Mouse (Mus musculus): ENCODE measurements at regions not wholly inside any gene's neighbourhood (a gene's known extent, or its start where the extent isn't known, plus 50 kb on each side); places are given as distances from the start of the nearest gene placed in this dataset.

DNA sequence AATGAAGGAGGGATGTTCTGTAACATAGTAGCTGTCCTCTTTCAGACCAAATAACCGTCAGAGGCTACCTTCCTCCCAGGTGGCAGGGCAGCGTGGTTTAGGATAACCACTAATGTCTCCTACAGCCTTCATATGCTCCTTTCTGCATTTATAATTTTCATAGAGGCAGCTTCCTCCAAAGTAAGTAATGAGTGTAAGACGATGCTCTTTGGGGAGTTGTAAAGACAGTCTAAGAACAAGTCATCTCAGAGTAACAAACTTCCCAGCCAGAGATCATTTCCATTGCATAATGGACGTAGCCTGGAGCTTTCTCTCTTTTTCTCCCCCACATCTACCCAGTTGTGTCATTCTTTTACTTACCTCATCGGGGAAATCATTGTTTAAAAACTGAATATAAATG lies 292.3 kb upstream of the Adamts9 start:
- Histone ChIP-seq H3K4me3 (no peak overlapping the region), H3K27me3 (no peaks in the 10 kb centered on the region), H3K4me1 (peaks cover 13% of the 10 kb centered on the region; the same call in 1 of the 2 replicates), H3K9ac (no peak overlapping the region), H3K9me3 (no peaks in the 10 kb centered on the region), H3K4me2 (replicated peaks) (no peak overlapping the region), H3K27ac (no peak overlapping the region), H3K36me3 (no peaks in the 10 kb centered on the region)
- no peak for ATAC-seq (ENCODE audit: insufficient number of reproducible peaks, insufficient read depth, low FRiP score, low TSS enrichment)
- WGBS: 51% methylated on average over 5 of the region's 5 CpGs

DNA sequence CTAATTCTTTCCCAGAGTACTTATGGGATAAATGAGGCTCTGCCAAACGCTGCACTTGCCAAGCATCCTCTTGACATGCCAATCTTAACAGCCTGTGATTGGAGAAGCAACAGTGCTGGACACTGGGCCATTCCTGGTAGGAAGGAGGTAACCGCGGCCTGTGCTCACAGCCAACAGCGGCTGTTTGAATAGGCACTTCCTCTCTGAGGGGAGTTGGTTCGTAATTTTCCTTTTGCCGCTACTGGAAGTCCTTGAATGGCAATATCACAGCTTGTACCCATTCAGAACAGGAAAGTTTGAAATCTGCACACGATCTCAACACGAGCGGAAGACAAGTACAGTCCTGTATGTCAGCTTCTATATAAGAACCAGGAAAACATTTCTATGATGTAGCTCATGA lies 289.3 kb upstream of the Adamts9 start:
- no peaks in the 10 kb centered on the region for H3K9me3 ChIP-seq
- H3K9ac ChIP-seq: no peak overlapping the region
- 79% methylated on average over 9 of the region's 9 CpGs for WGBS
- H3K36me3 ChIP-seq: no peaks in the 10 kb centered on the region
- no peaks in the 10 kb centered on the region for H3K27me3 ChIP-seq
- no peak for ATAC-seq (ENCODE audit: insufficient number of reproducible peaks, insufficient read depth, low FRiP score, low TSS enrichment)
- H3K4me2 ChIP-seq (replicated peaks): no peak overlapping the region
- H3K4me1 ChIP-seq: peaks cover 13% of the 10 kb centered on the region; the same call in 1 of the 2 replicates
- H3K4me3 ChIP-seq: no peak overlapping the region
- no peak overlapping the region for H3K27ac ChIP-seq

DNA sequence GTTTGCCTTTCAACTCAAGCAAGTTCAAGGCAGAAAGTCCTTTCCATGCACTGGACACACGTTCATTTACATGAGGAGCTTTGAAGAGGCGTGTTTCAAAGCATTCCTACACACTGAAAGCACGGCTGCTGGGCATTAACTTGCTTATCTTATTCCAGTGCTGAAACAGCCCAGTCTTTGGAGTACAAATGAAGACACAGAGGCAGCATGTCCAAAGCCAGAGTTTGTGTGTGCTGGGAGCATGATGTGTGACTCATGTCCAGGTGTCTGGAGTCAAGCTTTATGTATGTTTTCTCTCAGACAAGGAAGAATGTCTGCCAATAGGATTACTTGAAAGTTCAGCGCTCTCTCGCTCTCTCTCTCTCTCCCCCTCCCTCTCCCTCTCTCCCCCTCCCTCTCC lies 287.2 kb upstream of the Adamts9 start:
- Histone ChIP-seq H3K4me2 (replicated peaks) (no peak overlapping the region), H3K4me1 (peaks cover 8% of the 10 kb centered on the region; the same call in 1 of the 2 replicates), H3K27ac (no peak overlapping the region), H3K9me3 (no peaks in the 10 kb centered on the region), H3K9ac (no peak overlapping the region), H3K4me3 (no peak overlapping the region), H3K36me3 (no peaks in the 10 kb centered on the region), H3K27me3 (no peaks in the 10 kb centered on the region)
- 60% methylated on average over 5 of the region's 5 CpGs for WGBS
- no peak for ATAC-seq (ENCODE audit: insufficient number of reproducible peaks, insufficient read depth, low FRiP score, low TSS enrichment)

DNA sequence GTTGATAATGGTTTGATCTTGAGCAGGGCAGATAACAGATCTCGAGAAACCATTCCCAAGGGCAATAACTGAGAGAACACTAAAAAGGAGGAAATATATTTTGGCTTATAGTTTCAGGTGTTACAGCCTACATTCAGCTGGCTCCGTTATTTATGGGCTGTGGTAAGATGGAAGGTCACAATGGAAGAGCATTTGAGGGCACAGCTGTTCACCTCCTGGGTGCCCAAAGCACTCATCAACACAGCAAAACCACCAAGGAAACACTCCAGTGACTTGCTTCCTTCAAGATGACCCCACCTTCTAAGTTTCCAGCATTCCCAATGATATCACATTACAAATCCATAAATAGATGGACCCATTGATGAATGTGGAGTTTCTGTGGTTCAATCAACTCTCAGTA lies 286.0 kb upstream of the Adamts9 start:
- Histone ChIP-seq H3K27ac (no peak overlapping the region), H3K4me1 (peaks cover 2% of the 10 kb centered on the region; the same call in 1 of the 2 replicates), H3K27me3 (no peaks in the 10 kb centered on the region), H3K9me3 (no peaks in the 10 kb centered on the region), H3K4me2 (replicated peaks) (no peak overlapping the region), H3K36me3 (no peaks in the 10 kb centered on the region), H3K9ac (no peak overlapping the region), H3K4me3 (no peak overlapping the region)
- WGBS: 87% methylated on average over 2 of the region's 2 CpGs
- ATAC-seq (ENCODE audit: insufficient number of reproducible peaks, insufficient read depth, low FRiP score, low TSS enrichment): no peak

DNA sequence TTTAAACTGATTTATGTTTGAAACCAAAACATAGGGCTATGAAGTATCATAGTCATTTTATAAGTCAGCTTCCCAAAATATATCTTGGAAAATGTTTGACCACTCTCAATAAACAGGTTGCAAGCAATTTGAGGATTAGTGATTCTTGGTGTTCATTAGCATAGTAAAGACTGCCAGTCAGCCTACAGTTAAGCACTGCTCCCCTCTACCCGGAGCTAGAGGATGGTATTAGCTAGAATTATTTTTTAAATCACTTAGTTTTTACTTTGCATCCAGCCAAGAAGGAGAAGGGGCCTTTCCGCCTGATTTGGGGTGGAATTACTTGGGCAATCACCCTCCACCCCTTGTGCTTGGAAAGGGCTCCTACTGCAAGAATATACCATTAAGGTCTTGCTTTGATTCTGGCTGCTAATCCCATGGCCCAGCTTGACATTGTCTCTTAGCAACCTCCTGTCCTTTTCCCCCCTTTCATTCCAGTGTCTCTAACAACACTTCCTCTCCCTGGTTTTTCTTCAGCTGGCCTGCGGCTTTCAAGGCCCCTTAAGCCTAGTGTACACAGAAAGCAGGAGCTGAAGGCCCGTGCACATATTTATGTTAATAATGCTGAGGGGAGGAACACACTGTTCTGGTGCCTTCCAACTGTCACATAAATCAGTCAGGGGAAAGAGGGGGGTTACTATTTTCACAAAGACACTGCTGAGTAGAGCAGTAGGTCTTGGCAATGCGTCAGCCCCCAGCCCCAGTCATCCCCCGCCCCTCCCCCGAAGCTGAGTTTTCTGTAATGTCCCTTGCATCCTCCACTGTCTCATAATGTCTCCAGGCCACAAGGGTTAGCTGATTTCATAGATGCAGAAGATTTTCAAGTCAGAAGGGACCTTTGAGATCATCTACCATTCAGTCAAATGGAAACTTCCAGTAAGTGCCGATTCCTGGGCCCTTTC lies 280.6 kb upstream of the Adamts9 start:
- Histone ChIP-seq H3K36me3 (no peaks in the 10 kb centered on the region), H3K4me3 (no peak overlapping the region), H3K9me3 (no peaks in the 10 kb centered on the region), H3K4me1 (peaks cover 8% of the 10 kb centered on the region; the same call in 1 of the 2 replicates), H3K27ac (peak overlapping the region; percentile 17; the same call in 1 of the 2 replicates), H3K4me2 (replicated peaks) (no peak overlapping the region), H3K27me3 (no peaks in the 10 kb centered on the region), H3K9ac (no peak overlapping the region)
- peak; percentile 41; the same call in 1 of the 2 replicates for ATAC-seq (ENCODE audit: insufficient number of reproducible peaks, insufficient read depth, low FRiP score, low TSS enrichment)
- 39% methylated on average over 8 of the region's 8 CpGs for WGBS

DNA sequence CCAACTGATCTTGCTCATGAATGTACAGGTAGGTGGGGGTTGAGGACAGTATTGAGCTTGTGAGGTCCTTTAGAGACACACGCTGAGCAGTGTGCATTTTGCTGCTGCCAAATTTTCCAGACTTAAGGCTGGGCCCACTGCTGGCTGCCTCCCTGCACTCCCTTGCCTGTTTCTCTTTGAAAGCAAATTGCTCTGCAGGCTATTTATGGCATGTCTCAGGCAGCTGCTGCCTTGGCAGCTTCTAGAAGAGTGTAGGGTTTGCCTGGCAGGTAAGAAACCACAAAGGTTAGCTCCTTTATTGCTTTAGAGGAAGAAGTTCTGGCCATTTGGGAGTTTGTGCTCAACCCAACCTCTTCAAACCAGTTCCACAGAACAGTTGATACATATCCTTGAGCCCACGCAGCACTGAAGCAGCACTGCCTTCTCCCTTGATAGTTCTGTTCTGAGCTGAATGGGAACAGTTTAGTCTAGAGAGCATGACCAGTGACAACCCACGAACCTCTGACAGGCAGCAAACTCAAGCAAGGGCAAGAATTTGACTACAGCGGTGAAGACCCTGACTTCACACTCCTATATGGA lies 274.8 kb upstream of the Adamts9 start:
- H3K4me1 ChIP-seq: 0 out of 2 replicates have a peak, but pooled peaks cover 2% of the 10 kb centered on the region
- no peaks in the 10 kb centered on the region for H3K9me3 ChIP-seq
- no peak overlapping the region for H3K9ac ChIP-seq
- no peak overlapping the region for H3K27ac ChIP-seq
- no peak for ATAC-seq (ENCODE audit: insufficient number of reproducible peaks, insufficient read depth, low FRiP score, low TSS enrichment)
- no peak overlapping the region for H3K4me2 ChIP-seq (replicated peaks)
- H3K36me3 ChIP-seq: no peaks in the 10 kb centered on the region
- no peaks in the 10 kb centered on the region for H3K27me3 ChIP-seq
- H3K4me3 ChIP-seq: no peak overlapping the region
- 72% methylated on average over 4 of the region's 4 CpGs for WGBS

DNA sequence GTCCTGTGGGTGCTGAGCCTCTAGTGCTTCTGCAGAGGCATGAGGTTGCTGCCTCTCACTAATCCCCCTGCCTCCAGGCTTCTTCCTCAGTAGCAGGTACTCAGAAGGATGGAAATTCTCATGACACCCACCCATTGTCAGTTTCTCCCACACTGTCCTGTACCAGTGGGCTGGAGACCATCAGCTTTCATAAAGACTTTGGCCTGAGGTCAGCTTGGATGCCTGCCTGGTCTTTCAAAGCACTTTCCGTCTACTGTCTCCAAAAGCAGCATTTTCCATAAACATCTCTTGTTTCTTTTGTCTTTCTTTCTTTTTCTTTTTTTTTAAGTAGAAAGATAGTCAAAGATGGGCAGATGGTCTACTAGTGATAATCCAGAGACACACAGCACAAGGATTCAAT lies 257.6 kb upstream of the Adamts9 start:
- no peak overlapping the region for H3K4me3 ChIP-seq
- H3K27me3 ChIP-seq: no peaks in the 10 kb centered on the region
- H3K4me2 ChIP-seq (replicated peaks): no peak overlapping the region
- no peak overlapping the region for H3K27ac ChIP-seq
- H3K4me1 ChIP-seq: no peaks in the 10 kb centered on the region
- 83% methylated on average over 1 of the region's 1 CpGs for WGBS
- H3K36me3 ChIP-seq: no peaks in the 10 kb centered on the region
- no peaks in the 10 kb centered on the region for H3K9me3 ChIP-seq
- no peak overlapping the region for H3K9ac ChIP-seq
- no peak for ATAC-seq (ENCODE audit: insufficient number of reproducible peaks, insufficient read depth, low FRiP score, low TSS enrichment)

DNA sequence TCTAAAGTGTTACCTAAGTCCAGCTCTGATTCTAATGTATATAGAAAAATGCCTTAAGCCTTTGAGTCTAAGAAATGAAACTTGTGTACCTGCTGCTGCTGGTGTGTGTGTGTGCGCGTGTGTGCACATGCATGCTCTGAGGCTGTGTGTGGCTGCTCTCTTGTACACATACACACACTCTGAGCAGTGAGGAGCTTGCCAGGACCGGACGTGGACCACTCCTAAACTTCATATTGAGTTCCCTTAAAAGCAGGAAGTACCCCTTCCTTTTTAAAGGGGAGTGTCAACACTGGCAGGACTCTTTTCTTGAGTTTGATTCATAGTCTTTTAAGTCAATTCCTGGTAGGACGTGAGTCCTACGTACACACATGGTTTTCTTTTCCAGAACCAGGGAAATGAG lies 251.4 kb upstream of the Adamts9 start:
- no peaks in the 10 kb centered on the region for H3K9me3 ChIP-seq
- no peaks in the 10 kb centered on the region for H3K4me1 ChIP-seq
- ATAC-seq (ENCODE audit: insufficient number of reproducible peaks, insufficient read depth, low FRiP score, low TSS enrichment): no peak
- no peak overlapping the region for H3K4me2 ChIP-seq (replicated peaks)
- H3K36me3 ChIP-seq: no peaks in the 10 kb centered on the region
- H3K9ac ChIP-seq: no peak overlapping the region
- 83% methylated on average over 6 of the region's 6 CpGs for WGBS
- H3K27ac ChIP-seq: no peak overlapping the region
- H3K4me3 ChIP-seq: no peak overlapping the region
- no peaks in the 10 kb centered on the region for H3K27me3 ChIP-seq

DNA sequence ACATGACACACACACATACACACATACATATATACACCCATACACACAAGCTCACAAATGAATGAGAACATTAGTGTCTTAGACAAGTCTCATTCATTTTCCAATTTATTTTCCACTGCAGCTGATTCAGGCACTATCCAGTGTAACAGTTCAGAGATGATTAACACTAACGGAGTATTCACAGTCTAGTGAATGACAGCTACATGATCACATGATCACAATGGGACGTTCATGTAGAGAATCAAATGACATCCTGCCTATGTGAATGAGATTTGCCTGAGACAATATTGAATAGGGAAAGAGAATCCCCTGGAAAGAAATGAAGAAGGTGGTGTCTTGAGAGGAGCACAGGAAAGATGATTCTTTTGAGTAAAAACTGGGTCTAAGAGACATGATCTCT lies 249.7 kb upstream of the Adamts9 start:
- H3K4me2 ChIP-seq (replicated peaks): no peak overlapping the region
- 60% methylated on average over 2 of the region's 2 CpGs for WGBS
- no peaks in the 10 kb centered on the region for H3K36me3 ChIP-seq
- no peaks in the 10 kb centered on the region for H3K27me3 ChIP-seq
- ATAC-seq (ENCODE audit: insufficient number of reproducible peaks, insufficient read depth, low FRiP score, low TSS enrichment): no peak
- no peaks in the 10 kb centered on the region for H3K4me1 ChIP-seq
- H3K27ac ChIP-seq: no peak overlapping the region
- no peak overlapping the region for H3K4me3 ChIP-seq
- H3K9ac ChIP-seq: no peak overlapping the region
- H3K9me3 ChIP-seq: no peaks in the 10 kb centered on the region

DNA sequence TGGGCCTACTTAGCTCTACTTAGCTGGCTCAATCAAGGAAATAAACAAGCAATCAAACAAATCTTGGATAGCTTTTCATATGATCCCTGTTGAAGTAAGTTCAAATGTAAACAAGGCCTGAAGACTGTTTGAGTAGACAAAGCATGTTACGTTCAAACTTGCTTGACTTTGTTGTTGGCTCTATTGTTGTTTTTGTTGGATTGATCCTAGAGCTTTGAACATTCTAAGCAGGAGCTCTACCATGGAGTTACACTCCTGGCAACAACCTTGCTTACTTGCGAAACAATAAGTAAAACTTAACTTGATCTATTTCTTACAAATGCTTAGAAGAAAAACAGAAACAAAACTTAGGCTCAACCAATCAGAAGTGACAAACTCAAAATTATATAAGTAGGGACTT lies 247.7 kb upstream of the Adamts9 start:
- no peak overlapping the region for H3K27ac ChIP-seq
- no peaks in the 10 kb centered on the region for H3K4me1 ChIP-seq
- H3K4me2 ChIP-seq (replicated peaks): no peak overlapping the region
- H3K9ac ChIP-seq: no peak overlapping the region
- H3K9me3 ChIP-seq: no peaks in the 10 kb centered on the region
- H3K36me3 ChIP-seq: no peaks in the 10 kb centered on the region
- ATAC-seq (ENCODE audit: insufficient number of reproducible peaks, insufficient read depth, low FRiP score, low TSS enrichment): no peak
- no peak overlapping the region for H3K4me3 ChIP-seq
- H3K27me3 ChIP-seq: no peaks in the 10 kb centered on the region
- WGBS: 84% methylated on average over 2 of the region's 2 CpGs

DNA sequence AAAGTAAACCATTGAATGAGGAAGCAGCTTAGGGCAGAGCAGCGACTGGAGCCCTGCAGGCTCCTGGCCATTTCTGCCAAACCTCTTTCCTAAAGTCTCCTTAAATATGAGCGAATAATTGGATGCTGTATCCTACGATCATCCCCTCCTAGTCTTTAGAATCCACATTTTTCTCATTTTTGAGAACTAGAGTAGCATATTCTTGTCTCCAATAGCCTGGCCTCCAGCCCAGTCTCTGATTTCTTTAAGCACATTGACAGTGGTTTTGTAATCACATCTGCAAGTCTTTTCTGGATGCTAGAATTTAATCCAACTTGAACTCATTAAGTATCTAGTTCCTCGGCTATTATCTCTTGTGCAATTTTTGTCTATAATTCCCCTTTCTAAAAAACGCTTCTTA lies 225.2 kb upstream of the Adamts9 start:
- no peaks in the 10 kb centered on the region for H3K27me3 ChIP-seq
- no peak overlapping the region for H3K4me3 ChIP-seq
- WGBS: 56% methylated on average over 5 of the region's 5 CpGs
- H3K4me2 ChIP-seq (replicated peaks): no peak overlapping the region
- peaks cover 15% of the 10 kb centered on the region for H3K4me1 ChIP-seq
- ATAC-seq (ENCODE audit: insufficient number of reproducible peaks, insufficient read depth, low FRiP score, low TSS enrichment): no peak
- H3K9ac ChIP-seq: no peak overlapping the region
- H3K9me3 ChIP-seq: no peaks in the 10 kb centered on the region
- no peaks in the 10 kb centered on the region for H3K36me3 ChIP-seq
- peak overlapping the region; percentile 30 for H3K27ac ChIP-seq

DNA sequence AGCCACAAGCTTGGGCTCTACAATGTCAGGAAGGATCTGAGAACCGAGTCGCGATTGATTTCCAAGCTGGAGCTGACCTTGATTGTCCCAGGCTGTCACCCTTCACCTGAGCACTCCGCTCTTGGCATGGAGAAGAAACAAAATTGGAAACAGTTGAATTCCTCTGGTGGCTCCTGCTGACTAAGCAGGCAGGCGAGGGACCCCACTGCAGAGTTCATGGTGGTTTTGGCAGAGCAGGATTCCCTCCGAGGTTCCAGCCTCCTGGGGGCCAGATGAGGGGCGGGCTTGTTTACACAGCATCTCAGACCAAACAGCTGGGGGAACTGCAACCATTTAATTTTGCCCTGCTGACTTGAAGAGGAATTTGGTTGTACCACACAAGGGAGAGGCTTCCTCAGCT lies 224.0 kb upstream of the Adamts9 start:
- H3K4me1 ChIP-seq: peaks cover 15% of the 10 kb centered on the region
- no peak overlapping the region for H3K9ac ChIP-seq
- no peaks in the 10 kb centered on the region for H3K27me3 ChIP-seq
- ATAC-seq (ENCODE audit: insufficient number of reproducible peaks, insufficient read depth, low FRiP score, low TSS enrichment): no peak
- no peak overlapping the region for H3K4me3 ChIP-seq
- H3K27ac ChIP-seq: peak overlapping the region; percentile 54; the same call in 1 of the 2 replicates
- 15% methylated on average over 7 of the region's 7 CpGs for WGBS
- H3K9me3 ChIP-seq: no peaks in the 10 kb centered on the region
- no peaks in the 10 kb centered on the region for H3K36me3 ChIP-seq
- H3K4me2 ChIP-seq (replicated peaks): no peak overlapping the region
